Mouse (Mus musculus): ENCODE data around the gene Fam71e1. TPM values are rescaled to one million over a fixed set of nuclear protein-coding genes. Genes with fewer than 3 reads are reported as not detected.

Fam71e1 gene
- total RNA-seq, 4 experiments from 2014 or later = 3.4 to 5.4 (median 4.4) TPM

- DNase-seq (ENCODE audit: low spot score in 2 of 2) = no peak
Observed at GRCm38 (mm10) chr7:44470696-44471612, 25.4 kb upstream of the Fam71e1 start.

- peak; percentile 40 to 68 for DNase-seq (ENCODE audit: low spot score in 2 of 2)
Observed at GRCm38 (mm10) chr7:44471880-44472557, 24.4 kb upstream of the Fam71e1 start.

GRCm38 (mm10) chr7:44472558-44472885, 23.9 kb upstream of the Fam71e1 start:
- DNase-seq (ENCODE audit: low spot score in 2 of 2) = no peak

GRCm38 (mm10) chr7:44472961-44473646, 23.3 kb upstream of the Fam71e1 start:
- DNase-seq (ENCODE audit: low spot score in 2 of 2) = peak; percentile 73 to 83

GRCm38 (mm10) chr7:44474419-44474818, 22.0 kb upstream of the Fam71e1 start:
- peak; percentile 63 to 72 for DNase-seq (ENCODE audit: low spot score in 2 of 2)

DNA sequence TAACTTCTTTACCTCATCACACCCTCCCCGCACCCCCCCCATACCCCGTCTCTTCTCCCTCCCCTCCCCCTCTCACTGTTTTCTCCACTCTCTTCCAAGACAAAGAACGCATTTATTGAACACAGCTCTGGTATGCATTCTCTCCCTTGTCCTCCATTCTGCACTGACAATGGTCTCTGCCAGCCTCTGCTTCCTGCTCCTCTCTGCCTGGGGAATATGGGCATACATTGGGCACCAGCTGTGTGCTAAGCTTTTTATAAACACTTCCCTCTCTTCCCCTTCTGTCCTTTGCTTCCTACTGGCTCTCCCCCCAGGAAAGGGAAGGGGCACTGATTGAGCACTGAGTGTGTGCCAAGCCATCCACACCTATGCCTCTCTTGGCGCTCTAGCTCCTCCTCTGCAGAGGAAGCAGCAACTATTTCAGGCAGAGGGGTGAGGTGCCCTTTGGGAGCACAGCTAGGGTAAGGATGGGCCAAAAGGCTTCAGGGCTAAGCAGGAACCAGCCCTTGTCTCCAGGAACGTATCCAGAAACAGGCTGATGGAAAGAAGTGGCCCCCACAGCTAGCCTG, 21.3 kb upstream of the Fam71e1 start:
- no peak for DNase-seq (ENCODE audit: low spot score in 2 of 2)

DNA sequence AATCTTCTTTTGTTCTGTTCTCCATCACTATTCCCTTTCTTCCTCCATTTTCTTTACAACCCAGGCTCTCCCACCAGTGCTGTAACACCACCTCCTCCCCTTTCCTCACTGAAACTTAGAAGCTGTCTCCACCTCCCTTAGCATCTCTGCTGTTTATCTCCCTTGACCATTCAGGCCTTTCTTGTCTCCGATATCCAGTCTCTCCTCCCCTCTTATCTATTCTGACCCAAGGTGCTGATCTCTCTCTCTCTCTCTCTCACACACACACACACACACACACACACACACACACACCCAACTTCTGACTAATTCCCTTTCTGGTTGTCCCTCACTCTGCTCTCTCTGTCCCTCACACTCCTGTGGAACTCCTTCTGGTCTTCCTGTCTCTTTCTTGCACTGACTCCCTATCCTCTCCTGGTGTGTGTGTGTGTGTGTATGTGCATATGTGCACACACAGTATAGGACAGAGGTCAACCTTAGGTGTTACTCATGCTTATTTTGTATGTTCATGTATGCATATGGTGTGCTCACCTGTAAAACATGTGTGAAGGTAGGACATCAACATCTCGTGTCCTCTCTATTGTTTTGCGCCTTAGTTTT, 13.4 kb upstream of the Fam71e1 start:
- no peak for DNase-seq (ENCODE audit: low spot score in 2 of 2)

DNA sequence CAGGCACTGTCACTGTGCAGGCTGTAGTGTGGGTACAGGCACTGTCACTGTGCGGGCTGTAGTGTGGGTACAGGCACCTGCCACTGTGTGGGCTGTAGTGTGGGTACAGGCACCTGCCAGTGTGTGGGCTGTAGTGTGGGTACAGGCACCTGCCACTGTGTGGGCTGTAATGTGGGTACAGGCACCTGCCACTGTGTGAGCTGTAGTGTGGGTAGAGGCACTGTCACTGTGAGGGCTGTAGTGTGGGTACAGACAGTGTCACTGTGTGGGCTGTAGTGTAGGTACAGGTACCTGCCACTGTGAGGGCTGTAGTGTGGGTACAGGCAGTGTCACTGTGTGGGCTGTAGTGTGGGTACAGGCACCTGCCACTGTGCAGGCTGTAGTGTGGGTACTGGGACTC, 12.3 kb upstream of the Fam71e1 start:
- DNase-seq (ENCODE audit: low spot score in 2 of 2) = no peak

GRCm38 (mm10) chr7:44484841-44485571, 11.4 kb upstream of the Fam71e1 start:
- DNase-seq (ENCODE audit: low spot score in 2 of 2) = peak in 1 of 2 experiments; percentile 42

DNA sequence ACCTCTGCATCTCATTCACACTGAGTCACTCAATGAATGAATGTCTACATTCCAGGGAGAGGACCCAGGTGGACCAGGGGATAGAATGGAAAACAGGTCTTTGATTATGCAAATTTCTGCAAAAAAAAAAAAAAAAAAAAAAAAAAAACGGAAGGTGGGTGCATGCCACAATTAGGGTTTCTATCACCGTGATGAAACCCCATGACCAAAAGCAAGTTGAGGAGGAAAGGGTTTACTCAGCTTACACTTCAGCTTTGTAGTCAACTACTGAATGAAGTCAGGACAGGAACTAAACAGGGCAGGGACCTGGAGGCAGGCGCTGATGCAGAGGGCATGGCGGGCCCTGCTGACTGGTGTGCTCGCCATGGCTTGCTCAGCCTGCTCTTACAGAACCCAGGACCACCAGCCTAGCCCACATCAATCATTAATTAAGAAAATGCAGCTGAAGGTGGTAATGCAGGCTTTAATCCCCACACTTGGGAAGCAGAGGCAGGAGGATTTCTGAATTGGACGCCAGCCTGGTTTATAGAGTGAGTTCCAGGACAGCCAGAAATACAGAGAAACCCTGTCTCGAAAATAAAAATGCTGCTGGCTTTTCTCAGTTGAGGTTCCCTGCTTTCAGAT, 10.7 kb upstream of the Fam71e1 start:
- DNase-seq (ENCODE audit: low spot score in 2 of 2) = no peak

DNA sequence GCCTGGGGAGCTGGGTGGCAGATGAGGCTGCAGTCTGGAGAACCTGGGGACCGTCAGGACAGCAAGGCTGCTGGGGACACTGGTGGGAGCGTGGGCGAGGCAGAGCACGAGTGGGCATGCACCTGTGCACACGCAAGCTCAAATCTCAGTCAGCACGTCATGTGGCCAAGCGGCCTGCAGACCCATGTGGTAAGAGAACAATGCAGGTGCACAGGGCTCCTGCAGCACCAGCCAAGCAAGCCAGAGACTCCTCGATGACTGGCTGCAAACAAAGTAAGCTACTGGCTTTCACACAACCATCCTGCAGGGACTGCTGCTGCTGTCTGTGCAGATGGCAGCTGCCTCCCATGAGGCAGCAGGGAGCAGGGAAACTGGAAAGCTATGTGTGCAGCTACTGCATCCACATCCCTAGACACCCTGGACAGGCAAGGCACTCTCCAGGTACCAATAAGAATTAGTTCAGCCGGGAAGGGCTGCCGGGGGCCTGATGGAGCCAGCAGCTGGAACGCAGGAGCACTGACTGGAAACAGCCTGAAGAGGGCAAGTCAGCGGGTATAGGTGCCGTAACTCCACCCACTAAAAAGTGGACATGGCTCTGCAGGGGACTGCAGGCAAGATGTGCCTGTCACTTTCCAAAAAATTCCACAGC, 9.3 kb upstream of the Fam71e1 start:
- DNase-seq (ENCODE audit: low spot score in 2 of 2) = peak in 1 of 2 experiments; percentile 2

DNA sequence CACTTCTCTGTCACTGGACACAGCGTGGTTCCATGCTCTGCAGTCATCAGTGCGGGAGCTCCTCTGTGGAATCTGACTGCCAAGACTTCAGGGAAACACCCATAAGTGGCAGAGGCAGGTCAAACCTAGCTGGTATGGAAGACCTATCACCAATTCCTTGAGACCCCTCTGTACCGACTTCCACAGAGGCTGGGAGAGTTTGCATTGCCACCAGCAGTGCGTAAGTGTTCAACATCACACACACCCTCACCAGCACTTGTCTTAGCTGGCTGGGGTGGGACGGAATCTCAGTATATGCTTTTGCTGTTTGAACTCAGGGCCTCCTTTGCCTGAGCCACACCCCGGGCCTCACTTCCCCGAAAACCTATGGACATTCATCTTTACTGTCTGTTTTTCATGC, 8.4 kb upstream of the Fam71e1 start:
- DNase-seq (ENCODE audit: low spot score in 2 of 2) = no peak

GRCm38 (mm10) chr7:44488545-44488944, 7.8 kb upstream of the Fam71e1 start:
- DNase-seq (ENCODE audit: low spot score in 2 of 2) = peak in 1 of 2 experiments; percentile 3

- no peak for DNase-seq (ENCODE audit: low spot score in 2 of 2)
Observed at GRCm38 (mm10) chr7:44490281-44490680, 6.1 kb upstream of the Fam71e1 start.

GRCm38 (mm10) chr7:44491391-44491790, 5.0 kb upstream of the Fam71e1 start:
- peak in 1 of 2 experiments; percentile 2 for DNase-seq (ENCODE audit: low spot score in 2 of 2)

GRCm38 (mm10) chr7:44492166-44492826, 4.1 kb upstream of the Fam71e1 start:
- no peak for DNase-seq (ENCODE audit: low spot score in 2 of 2)

GRCm38 (mm10) chr7:44494681-44495080, 1.7 kb upstream of the Fam71e1 start:
- peak in 1 of 2 experiments; percentile 9 for DNase-seq (ENCODE audit: low spot score in 2 of 2)

DNA sequence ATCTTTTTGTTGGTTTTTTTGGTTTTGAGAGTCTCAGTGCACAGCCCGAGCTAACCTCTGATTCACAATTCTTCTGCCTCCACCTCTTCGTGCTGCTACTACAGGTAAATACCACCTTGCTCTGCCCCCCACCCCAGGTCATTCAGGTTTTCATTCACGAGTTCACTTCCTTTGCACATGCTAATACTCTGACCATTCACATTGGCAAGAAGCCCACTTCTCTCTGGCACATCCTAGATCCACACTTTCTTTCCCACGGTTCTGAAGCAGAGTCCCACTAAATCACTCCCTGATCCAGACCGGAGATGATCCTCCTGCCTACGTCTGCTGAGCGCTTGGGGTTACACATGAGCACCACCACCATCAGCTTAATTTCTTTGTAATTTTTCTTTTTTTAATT, 1.3 kb upstream of the Fam71e1 start:
- DNase-seq (ENCODE audit: low spot score in 2 of 2) = no peak

GRCm38 (mm10) chr7:44496771-44497109, 359 bp downstream of the Fam71e1 start:
- DNase-seq (ENCODE audit: low spot score in 2 of 2) = no peak
